Mouse (Mus musculus) olfactory bulb, adult 2 months (tissue): ENCODE results near the gene Gm43552. TPM values are rescaled to one million over a fixed set of nuclear protein-coding genes. Genes with fewer than 3 reads are reported as not detected.
"Not testable (repeated sequence)": the region's sequence is repeated elsewhere in the genome, so short reads cannot be mapped to it uniquely, and the experiment has no call there.

ENCODE experiments used
- H3K27ac ChIP-seq: fragments of 200-500 bp; 2 replicates; pipeline ENCODE4 v1.5.1; 2012; ENCODE audit warnings: low read depth, low read length; ENCODE audit not compliant: insufficient read depth
- H3K4me1 ChIP-seq: fragments of 200-500 bp; 2 replicates; pipeline ENCODE4 v1.6.1; 2012; ENCODE audit warnings: low read length; ENCODE audit not compliant: control insufficient read depth, insufficient read depth
- H3K4me3 ChIP-seq: fragments of 200-500 bp; 2 replicates; pipeline ENCODE4 v1.5.1; 2012; ENCODE audit warnings: mild to moderate bottlenecking, low read depth, low read length, moderate library complexity; ENCODE audit not compliant: insufficient read depth
- CTCF ChIP-seq: fragments of 200-500 bp; IDR thresholded peaks from 2 replicates; pipeline ENCODE4 v1.5.1; 2012; ENCODE audit warnings: low read depth, mild to moderate bottlenecking, low read length, moderate library complexity; ENCODE audit not compliant: insufficient read depth
- POLR2A ChIP-seq: fragments of 200-500 bp; IDR thresholded peaks from 2 replicates; pipeline ENCODE4 v1.6.1; 2012; ENCODE audit warnings: mild to moderate bottlenecking, low read depth, low read length, moderate library complexity; ENCODE audit not compliant: insufficient read depth
- WGBS: fragments of 180-500 bp; shearing (Covaris S2); methylation state at CpG from one replicate; pipeline ENCODE4 v1.1.7; 2018; 5-methylcytosine and 5-hydroxymethylcytosine counted together
- polyA plus RNA-seq: library from polyadenylated mRNA; stranded (reverse); fragments of >200 nt; gene quantifications from 2 replicates; pipeline ENCODE4 v1.2.4, GENCODE M21; 2012; ENCODE audit warnings: low replicate concordance; ENCODE audit not compliant: missing spikeins, insufficient read depth, insufficient read length

Gm43552 gene
- not detected in 2 replicates for polyA plus RNA-seq

- under 1% methylated on average over 68 of the region's 69 CpGs for whole genome bisulfite sequencing
- TF ChIP-seq CTCF (no peak), POLR2A (peak; percentile 81)
- H3K27ac ChIP-seq, result peak within 1 kb of the TSS; percentile 92
- peak within 1 kb of the TSS; percentile 98 for H3K4me3 ChIP-seq
- peaks cover 6% of the 10 kb centered on the region for H3K4me1 ChIP-seq
Measured at GRCm38 (mm10) chr5:65492716-65493531, at the start of gene Gm43552. Gene Gm43552, minus strand, starts transcription at chr5:65492833.

DNA sequence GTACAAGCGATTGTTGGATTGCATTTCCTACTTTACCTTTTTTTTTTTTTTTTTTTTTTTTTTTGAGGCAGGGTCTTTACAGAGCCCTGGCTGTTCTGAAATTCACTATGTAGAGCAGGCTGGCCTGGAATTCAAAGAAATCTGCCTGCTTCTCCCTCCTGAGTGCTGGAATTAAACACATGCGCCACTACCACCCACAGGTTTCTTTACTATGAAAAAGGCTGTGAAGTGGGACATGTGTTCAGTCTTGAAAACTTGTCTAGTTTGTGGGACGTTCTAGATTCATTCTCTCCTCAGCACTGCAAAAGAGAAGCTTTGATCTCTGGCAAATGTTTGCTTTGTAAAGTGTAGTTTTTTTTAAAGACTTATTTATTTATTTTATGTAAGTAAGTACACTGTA, 49.3 kb upstream of the Gm43552 start:
- no peak overlapping the region for H3K27ac ChIP-seq
- TF ChIP-seq POLR2A (no peak), CTCF (no peak)
- H3K4me1 ChIP-seq, result no peaks in the 10 kb centered on the region
- 64% methylated on average over 3 of the region's 3 CpGs for WGBS
- H3K4me3 ChIP-seq, result no peak overlapping the region

DNA sequence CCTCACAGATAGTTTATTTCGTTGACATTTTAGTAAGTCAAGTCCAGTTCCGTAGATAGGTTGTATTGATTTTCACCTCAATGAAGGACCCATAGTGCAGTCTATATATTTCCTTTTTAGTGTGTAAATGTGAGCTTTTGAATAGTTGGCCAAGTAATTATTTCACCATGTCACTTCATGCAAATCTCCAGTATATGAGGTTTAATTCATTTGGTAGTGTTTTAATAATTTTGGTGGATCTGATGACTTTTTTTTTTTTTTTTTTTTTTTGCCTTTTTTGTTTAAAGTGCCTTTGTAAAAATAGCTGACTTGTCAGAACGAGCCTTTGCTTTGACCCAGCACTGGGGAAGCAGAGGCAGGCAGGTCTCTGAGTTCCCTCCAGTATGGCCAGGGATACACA, 47.2 kb upstream of the Gm43552 start:
- H3K4me3 ChIP-seq, result no peak overlapping the region
- H3K27ac ChIP-seq, result no peak overlapping the region
- WGBS, result 86% methylated on average over 3 of the region's 3 CpGs
- TF ChIP-seq POLR2A, result no peak
- TF ChIP-seq CTCF, result no peak
- H3K4me1 ChIP-seq, result no peaks in the 10 kb centered on the region

- TF ChIP-seq POLR2A (no peak), CTCF (no peak)
- WGBS, result 12% methylated on average over 4 of the region's 4 CpGs
- Histone ChIP-seq H3K4me1 (no peaks in the 10 kb centered on the region), H3K4me3 (no peak overlapping the region), H3K27ac (no peak overlapping the region)
Measured at GRCm38 (mm10) chr5:65538829-65539228, 46.2 kb upstream of the Gm43552 start.

GRCm38 (mm10) chr5:65538121-65538520, 45.5 kb upstream of the Gm43552 start:
- 0 out of 2 replicates have a peak overlapping the region, but pooled peaks have one; percentile 87 for H3K27ac ChIP-seq
- under 1% methylated on average over 4 of the region's 4 CpGs for WGBS
- H3K4me3 ChIP-seq, result peak overlapping the region; percentile 79
- no peaks in the 10 kb centered on the region for H3K4me1 ChIP-seq
- no peak for TF ChIP-seq CTCF
- TF ChIP-seq POLR2A, result no peak

DNA sequence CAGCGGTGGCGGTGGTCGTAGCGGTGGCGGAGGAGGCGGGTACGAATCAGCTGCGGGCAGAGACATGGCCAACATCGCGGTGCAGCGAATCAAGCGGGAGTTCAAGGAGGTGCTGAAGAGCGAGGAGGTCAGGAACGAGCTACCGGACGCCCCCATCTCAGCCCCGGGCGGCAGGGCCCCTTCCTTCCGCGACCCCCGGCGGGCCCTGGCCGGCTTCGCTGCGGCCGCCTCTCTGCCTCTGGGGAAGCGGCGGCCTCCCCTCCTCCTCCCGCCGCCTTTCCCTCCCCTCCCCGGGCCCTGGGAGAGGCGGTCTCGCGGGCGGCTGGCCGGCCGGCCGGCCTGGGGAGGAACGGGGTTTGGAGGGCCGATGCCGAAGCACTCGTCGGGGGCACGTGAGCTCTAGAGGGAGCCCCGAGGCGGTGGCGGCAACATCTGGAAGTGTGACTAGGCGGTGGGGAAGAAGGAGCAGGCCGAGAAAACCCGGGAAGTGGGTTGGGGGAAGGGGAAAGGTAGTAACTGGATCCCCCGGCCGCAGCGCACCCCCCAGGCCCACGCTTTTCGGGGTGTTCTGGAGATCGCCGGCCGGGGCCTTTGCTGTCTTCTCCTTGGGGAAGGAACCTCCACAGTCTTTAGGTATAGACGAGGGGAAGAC, 44.9 kb upstream of the Gm43552 start:
- peak overlapping the region; percentile 87 for H3K27ac ChIP-seq
- peak overlapping the region; percentile 79 for H3K4me3 ChIP-seq
- WGBS, result under 1% methylated on average over 54 of the region's 59 CpGs
- TF ChIP-seq POLR2A (no peak), CTCF (no peak)
- no peaks in the 10 kb centered on the region for H3K4me1 ChIP-seq

- TF ChIP-seq POLR2A (peak; percentile 89), CTCF (no peak)
- Histone ChIP-seq H3K4me1 (no peaks in the 10 kb centered on the region), H3K4me3 (peak within 1 kb of the TSS; percentile 79), H3K27ac (peak within 1 kb of the TSS; percentile 87)
- under 1% methylated on average over 66 of the region's 66 CpGs for WGBS
Measured at GRCm38 (mm10) chr5:65536751-65537419, 44.3 kb upstream of the Gm43552 start, which contains the start of the genes Smim14 and Ube2k. Gene Smim14, minus strand, starts transcription at chr5:65537184. Gene Ube2k, plus strand, starts transcription at chr5:65537233.

GRCm38 (mm10) chr5:65536068-65536465, 43.4 kb upstream of the Gm43552 start:
- WGBS, result 74% methylated on average over 10 of the region's 10 CpGs
- not testable (repeated sequence) for H3K27ac ChIP-seq, H3K4me1 ChIP-seq
- H3K4me3 ChIP-seq, result peak overlapping the region; percentile 79; the same call in 1 of the 2 replicates
